In genomic region chr4:136739189-136739588, GRCm38 (mm10) we compare ENCODE assay signal across 17 mouse cellular contexts.
DNase-seq lines count a peak whose midpoint lies in the region; ATAC-seq and TF ChIP-seq lines count a peak whose summit lies in the region.
"Had no signal": no experiment of that assay in that cellular context is flagged by ENCODE, and none has a peak within 500 bp of the region (broad histone marks: within the 10 kb centered on the region; RNA-seq: fewer than 3 reads in every experiment).

No protein-coding gene starts in this region.

- no peak overlapping the region for H3K9ac ChIP-seq in forebrain, embryonic 12.5 days
- H3K9ac ChIP-seq in forebrain, embryonic 16.5 days (replicated peaks; ENCODE audit: low read depth, low read length): no peak overlapping the region
- no peak overlapping the region for H3K9ac ChIP-seq in midbrain, postnatal 0 days (replicated peaks; ENCODE audit: low read length, poor library complexity, severe bottlenecking)
- 0 out of 2 replicates have a peak overlapping the region, but pooled peaks have one; percentile 28 for H3K9ac ChIP-seq in midbrain, embryonic 13.5 days (replicated peaks)
- H3K9ac ChIP-seq: limb, embryonic 15.5 days had no signal

- 0 out of 2 replicates have a peak, but pooled peaks have one; percentile 31 for ATAC-seq in forebrain, embryonic 12.5 days (ENCODE audit: low FRiP score)
- no peak for ATAC-seq in forebrain, embryonic 16.5 days
- no peak for ATAC-seq in midbrain, postnatal 0 days (ENCODE audit: low FRiP score)
- no peak for ATAC-seq in midbrain, embryonic 13.5 days
- ATAC-seq: intestine, embryonic 16.5 days; lung, postnatal 0 days; Patski had no signal

- no peak overlapping the region; the same call in 1 of the 2 replicates for H3K27ac ChIP-seq in forebrain, embryonic 12.5 days
- H3K27ac ChIP-seq in forebrain, embryonic 16.5 days (ENCODE audit: low read length): no peak overlapping the region
- H3K27ac ChIP-seq in midbrain, embryonic 10.5 days (replicated peaks): peak overlapping the region; percentile 70
- no peak overlapping the region for H3K27ac ChIP-seq in midbrain, postnatal 0 days (ENCODE audit: low read depth, low read length)
- H3K27ac ChIP-seq in midbrain, embryonic 13.5 days: peak overlapping the region; percentile 54
- H3K27ac ChIP-seq: limb, embryonic 15.5 days had no signal

- H3K36me3 ChIP-seq in forebrain, embryonic 12.5 days (replicated peaks): no peaks in the 10 kb centered on the region
- no peaks in the 10 kb centered on the region for H3K36me3 ChIP-seq in forebrain, embryonic 16.5 days (ENCODE audit: control insufficient read depth, insufficient read depth)
- peaks cover 36% of the 10 kb centered on the region for H3K36me3 ChIP-seq in midbrain, embryonic 10.5 days
- no peaks in the 10 kb centered on the region for H3K36me3 ChIP-seq in midbrain, postnatal 0 days (ENCODE audit: insufficient read depth, low read length)
- H3K36me3 ChIP-seq in midbrain, embryonic 13.5 days: peaks cover 3% of the 10 kb centered on the region; the same call in 1 of the 2 replicates
- H3K36me3 ChIP-seq: limb, embryonic 15.5 days had no signal

- WGBS in forebrain, embryonic 12.5 days: 11% methylated on average over 11 of the region's 11 CpGs
- 15% methylated on average over 11 of the region's 11 CpGs for WGBS in forebrain, embryonic 16.5 days
- WGBS in midbrain, embryonic 10.5 days: 13% methylated on average over 11 of the region's 11 CpGs
- WGBS in midbrain, postnatal 0 days: 11% methylated on average over 11 of the region's 11 CpGs
- 15% methylated on average over 11 of the region's 11 CpGs for WGBS in midbrain, embryonic 13.5 days

- H3K4me2 ChIP-seq in forebrain, embryonic 12.5 days: no peak overlapping the region
- H3K4me2 ChIP-seq in forebrain, embryonic 16.5 days (ENCODE audit: low read length): no peak overlapping the region
- no peak overlapping the region for H3K4me2 ChIP-seq in midbrain, postnatal 0 days (ENCODE audit: low read depth, low read length, poor library complexity, severe bottlenecking)
- no peak overlapping the region for H3K4me2 ChIP-seq in midbrain, embryonic 13.5 days (replicated peaks)
- H3K4me2 ChIP-seq: limb, embryonic 15.5 days had no signal

- H3K27me3 ChIP-seq in forebrain, embryonic 12.5 days: no peaks in the 10 kb centered on the region; the same call in 1 of the 2 replicates
- H3K27me3 ChIP-seq in forebrain, embryonic 16.5 days (replicated peaks; ENCODE audit: control insufficient read depth, insufficient read depth, low read length): no peaks in the 10 kb centered on the region
- no peaks in the 10 kb centered on the region for H3K27me3 ChIP-seq in midbrain, embryonic 10.5 days (ENCODE audit: low read depth, poor library complexity, severe bottlenecking)
- no peaks in the 10 kb centered on the region for H3K27me3 ChIP-seq in midbrain, postnatal 0 days (ENCODE audit: insufficient read depth, low read length)
- H3K27me3 ChIP-seq in midbrain, embryonic 13.5 days: no peaks in the 10 kb centered on the region
- H3K27me3 ChIP-seq: limb, embryonic 15.5 days; Patski had no signal

- H3K4me1 ChIP-seq in forebrain, embryonic 12.5 days: peaks cover 96% of the 10 kb centered on the region
- peaks cover 38% of the 10 kb centered on the region for H3K4me1 ChIP-seq in forebrain, embryonic 16.5 days (replicated peaks; ENCODE audit: control insufficient read depth, insufficient read depth, low read length)
- H3K4me1 ChIP-seq in midbrain, embryonic 10.5 days: peaks cover 100% of the 10 kb centered on the region
- peaks cover 21% of the 10 kb centered on the region; the same call in 1 of the 2 replicates for H3K4me1 ChIP-seq in midbrain, postnatal 0 days (ENCODE audit: insufficient read depth, low read length)
- peaks cover 92% of the 10 kb centered on the region for H3K4me1 ChIP-seq in midbrain, embryonic 13.5 days (replicated peaks)

- no peaks in the 10 kb centered on the region for H3K9me3 ChIP-seq in forebrain, embryonic 12.5 days
- no peaks in the 10 kb centered on the region for H3K9me3 ChIP-seq in forebrain, embryonic 16.5 days (ENCODE audit: control insufficient read depth, low read length)
- no peaks in the 10 kb centered on the region for H3K9me3 ChIP-seq in midbrain, embryonic 10.5 days (replicated peaks)
- no peaks in the 10 kb centered on the region for H3K9me3 ChIP-seq in midbrain, postnatal 0 days (ENCODE audit: low read length)
- H3K9me3 ChIP-seq in midbrain, embryonic 13.5 days: no peaks in the 10 kb centered on the region
- H3K9me3 ChIP-seq: limb, embryonic 15.5 days had no signal

- DNase-seq in midbrain, embryonic 10.5 days (ENCODE audit: low spot score): peak; percentile 84
- no peak for DNase-seq in midbrain, postnatal 0 days (ENCODE audit: low spot score)
- peak; percentile 65 for DNase-seq in embryo, embryonic 9.5 days (ENCODE audit: extremely low spot score)
- no peak for DNase-seq in heart, adult 18-20 months
- DNase-seq in cerebellum, postnatal 10 days: no peak
- DNase-seq: cerebellum, adult 11-12 months; gastrocnemius, postnatal 10 days; heart, postnatal 10 days; kidney, postnatal 25 days; right cerebral cortex, postnatal 4 days had no signal

- H3K4me3 ChIP-seq in forebrain, embryonic 12.5 days (replicated peaks): no peak overlapping the region
- no peak overlapping the region for H3K4me3 ChIP-seq in forebrain, embryonic 16.5 days (replicated peaks; ENCODE audit: low read length)
- H3K4me3 ChIP-seq in midbrain, embryonic 10.5 days: 0 out of 2 replicates have a peak overlapping the region, but pooled peaks have one; percentile 7
- H3K4me3 ChIP-seq in midbrain, postnatal 0 days (ENCODE audit: low read depth, low read length): no peak overlapping the region
- no peak overlapping the region for H3K4me3 ChIP-seq in midbrain, embryonic 13.5 days (replicated peaks)
- H3K4me3 ChIP-seq: limb, embryonic 15.5 days had no signal

- no peak for TF ChIP-seq CTCF in midbrain, postnatal 0 days (IDR thresholded peaks at IDR 0.05)

Comparison
In these comparisons a context has a peak if more than half of its experiments do, and no peak if none do; other contexts are left out.
1. H3K27ac ChIP-seq: peak in midbrain, embryonic 10.5 days (single experiment) and midbrain, embryonic 13.5 days (single experiment); none in forebrain, embryonic 12.5 days (single experiment), forebrain, embryonic 16.5 days (single experiment) and midbrain, postnatal 0 days (single experiment).
2. DNase-seq: peak in midbrain, embryonic 10.5 days (single experiment) and embryo, embryonic 9.5 days (single experiment); none in midbrain, postnatal 0 days (single experiment), heart, adult 18-20 months (0 of 2) and cerebellum, postnatal 10 days (0 of 2).